Mouse (Mus musculus): ENCODE measurements at regions not wholly inside any gene's neighbourhood (a gene's known extent, or its start where the extent isn't known, plus 50 kb on each side); places are given as distances from the start of the nearest gene placed in this dataset.

DNA sequence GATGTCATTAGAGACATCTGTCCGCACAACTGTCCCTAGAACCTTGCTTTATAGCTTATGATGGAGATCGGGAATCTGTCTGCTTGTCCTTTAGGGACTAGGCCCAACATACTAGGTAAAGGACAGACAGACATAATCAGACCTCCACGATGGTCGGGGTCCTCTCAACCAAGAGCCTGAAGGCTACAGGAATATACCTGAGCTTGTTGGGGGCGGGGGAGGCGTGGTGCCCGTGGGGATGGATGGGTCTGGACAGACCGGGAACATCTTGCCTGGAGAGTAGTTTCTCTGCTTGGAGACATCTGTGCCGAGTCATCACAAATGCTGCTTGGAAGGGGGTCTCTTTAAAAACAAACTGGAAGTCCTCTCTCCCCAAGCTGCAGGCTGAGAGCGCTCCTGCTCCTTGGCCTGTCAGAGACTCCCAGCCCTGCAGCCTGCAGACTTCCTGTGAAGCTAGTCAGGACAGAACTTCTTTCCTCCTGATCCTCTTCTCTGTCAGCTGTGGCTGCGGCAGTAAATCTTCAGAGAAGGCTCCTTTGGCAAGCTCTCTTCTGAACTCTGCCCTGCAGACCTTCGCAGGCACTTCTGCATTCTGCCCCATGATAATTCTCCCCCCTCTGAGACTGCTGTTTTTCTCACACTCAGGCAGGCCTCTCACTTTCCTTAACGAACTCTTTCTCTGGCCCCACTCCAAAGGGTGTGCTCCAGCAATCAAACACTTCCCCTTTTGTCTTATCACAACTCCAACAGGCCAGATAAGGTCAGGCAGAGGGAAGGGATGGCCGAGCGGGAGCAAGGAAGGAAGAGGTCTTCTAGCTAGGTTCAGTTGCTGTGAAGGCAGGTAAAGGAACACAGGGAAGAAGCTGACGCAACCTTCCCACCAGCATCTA is 143.1 kb upstream of the Cdk6 start:
- TF ChIP-seq POLR2A (IDR thresholded peaks at IDR 0.05; ENCODE audit: extremely low read depth, insufficient read depth, low read length) (no peak), CTCF (IDR thresholded peaks at IDR 0.05; ENCODE audit: low read depth, low read length) (no peak)
